Comparison of ENCODE assay signal across 11 mouse cellular contexts in the genomic region with DNA sequence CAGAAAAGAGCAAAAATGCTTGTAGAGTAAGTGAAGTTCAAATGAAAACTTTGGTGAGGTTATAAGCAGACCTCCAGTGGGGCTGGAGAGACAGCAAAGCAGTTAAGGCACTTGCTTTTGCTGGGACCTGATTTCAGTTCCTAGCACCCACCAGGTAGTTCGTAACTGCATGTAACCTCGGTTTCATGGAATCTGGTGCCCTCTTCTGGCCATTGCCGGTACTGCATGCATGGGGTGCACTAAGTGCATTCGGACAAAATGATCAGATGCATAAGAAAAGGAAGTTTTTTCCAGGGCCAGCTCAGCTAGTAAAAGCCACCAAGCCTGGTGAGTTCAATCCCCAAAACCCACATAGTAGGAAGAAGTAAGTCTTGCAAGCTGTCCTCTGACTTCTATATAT. TPM values are rescaled to one million over a fixed set of nuclear protein-coding genes. Genes with fewer than 3 reads are reported as not detected.
DNase-seq lines count a peak whose midpoint lies in the region; ATAC-seq and TF ChIP-seq lines count a peak whose summit lies in the region.
"Had no signal": no experiment of that assay in that cellular context is flagged by ENCODE, and none has a peak within 500 bp of the region (broad histone marks: within the 10 kb centered on the region; RNA-seq: fewer than 3 reads in every experiment).

No protein-coding gene starts in this region.

- peaks cover 3% of the 10 kb centered on the region; the same call in 1 of the 2 replicates for H3K4me1 ChIP-seq in kidney, embryonic 16.5 days (ENCODE audit: insufficient read depth, low read length)

- H3K9me3 ChIP-seq in kidney, embryonic 16.5 days (ENCODE audit: low read length): peaks cover 10% of the 10 kb centered on the region

- no peaks in the 10 kb centered on the region; the same call in 1 of the 2 replicates for H3K36me3 ChIP-seq in kidney, embryonic 16.5 days (ENCODE audit: insufficient read depth, low read length)

- no peak overlapping the region for H3K4me3 ChIP-seq in kidney, embryonic 16.5 days (ENCODE audit: low read length)
- H3K4me3 ChIP-seq: myocyte had no signal

- H3K4me2 ChIP-seq in kidney, embryonic 16.5 days (replicated peaks; ENCODE audit: low read depth, low read length): no peak overlapping the region

- peak; percentile 58; the same call in 1 of the 2 replicates for TF ChIP-seq CTCF in brain, embryonic 14.5 days (IDR thresholded peaks at IDR 0.05; ENCODE audit: borderline replicate concordance, extremely low read depth, insufficient read depth, insufficient read length)

- H3K9ac ChIP-seq in kidney, embryonic 16.5 days (replicated peaks; ENCODE audit: low read length): no peak overlapping the region

- no peak overlapping the region for H3K27ac ChIP-seq in kidney, embryonic 16.5 days (ENCODE audit: low read length)
- H3K27ac ChIP-seq: macrophage had no signal

- peak; percentile 45 for DNase-seq in kidney, adult 9 months
- DNase-seq in spleen, postnatal 10 days (ENCODE audit: low spot score in 2 of 2): peak; percentile 22 to 41
- DNase-seq in spleen, postnatal 14 days (ENCODE audit: low spot score in 2 of 2): no peak
- DNase-seq in brain, embryonic 14.5 days (ENCODE audit: low read depth): no peak
- DNase-seq in thymus, postnatal 36 days: peak; percentile 6 to 11
- DNase-seq in embryo, embryonic 10.5 days (ENCODE audit: low spot score): no peak

- no peak for TF ChIP-seq POLR2A in brain, embryonic 14.5 days (IDR thresholded peaks at IDR 0.05; ENCODE audit: borderline replicate concordance, extremely low read depth, insufficient read depth, insufficient read length, poor library complexity, severe bottlenecking)

- 76% methylated on average over 4 of the region's 4 CpGs for WGBS in kidney, embryonic 16.5 days

- ATAC-seq in kidney, embryonic 16.5 days (ENCODE audit: low FRiP score, low TSS enrichment): no peak
- ATAC-seq in activated CD4-positive, CD25-positive, alpha-beta regulatory T cell, adult 4 months: no peak
- ATAC-seq: intestine, embryonic 16.5 days had no signal

- H3K27me3 ChIP-seq in kidney, embryonic 16.5 days (ENCODE audit: insufficient read depth, low read length): no peaks in the 10 kb centered on the region

RNA-seq across cellular contexts. Expression of gene Gnpnat1, which starts 27.3 kb away (rescaled TPM):
- polyA plus RNA-seq in kidney, embryonic 16.5 days (2015; fragmentation: Nextera tagmentation; extraction: Ambion mirVana): 58.1 and 63.0 TPM in 2 replicates
- polyA plus RNA-seq in brain, embryonic 14.5 days (2012; rRNA removed): 11.2 and 12.5 TPM in 2 replicates
- 10 to 100 TPM; 57.6 to 71.0 TPM for polyA plus RNA-seq in activated CD4-positive, CD25-positive, alpha-beta regulatory T cell, adult 4 months (2017; shearing (Covaris generic))

Comparison
In these comparisons a context has a peak if more than half of its experiments do, and no peak if none do; other contexts are left out.
1. DNase-seq: peak in kidney, adult 9 months (single experiment), spleen, postnatal 10 days (2 of 2) and thymus, postnatal 36 days (2 of 2); none in spleen, postnatal 14 days (0 of 2), brain, embryonic 14.5 days (single experiment) and embryo, embryonic 10.5 days (single experiment).